Mouse (Mus musculus): ENCODE results near the gene Serf2.

DNA sequence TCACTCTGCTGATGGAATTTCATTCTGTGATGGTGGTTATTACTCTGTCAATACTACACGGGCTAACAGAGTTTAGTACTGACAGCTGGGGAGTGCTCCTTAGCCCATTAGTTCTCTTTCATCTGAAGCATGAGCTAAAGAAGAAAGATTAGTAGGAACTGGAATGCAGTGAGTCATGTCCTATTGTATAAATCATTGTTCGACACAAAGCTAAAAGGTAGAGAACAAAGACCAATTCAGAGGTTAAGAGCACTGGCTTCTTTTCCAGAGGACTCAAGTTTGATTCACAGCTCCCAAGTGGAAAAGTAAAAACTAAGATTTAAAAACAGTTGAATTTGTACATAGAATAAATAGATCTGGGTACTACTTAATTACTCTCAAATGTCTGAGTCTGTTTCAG lies 11.1 kb downstream of the Serf2 start:
- TF ChIP-seq CTCF (IDR thresholded peaks at IDR 0.05; ENCODE audit: control insufficient read depth, insufficient read depth, insufficient replicate concordance, low read depth, low read length) (no peak), POLR2A (IDR thresholded peaks at IDR 0.05; ENCODE audit: control insufficient read depth, low read depth, low read length) (no peak)

All from testis, adult 2 months (tissue).